Mouse (Mus musculus): Measurements from ENCODE around the gene Daxx.
"Not testable (repeated sequence)": the region's sequence is repeated elsewhere in the genome, so short reads cannot be mapped to it uniquely, and the experiment has no call there.

The Daxx gene

DNA sequence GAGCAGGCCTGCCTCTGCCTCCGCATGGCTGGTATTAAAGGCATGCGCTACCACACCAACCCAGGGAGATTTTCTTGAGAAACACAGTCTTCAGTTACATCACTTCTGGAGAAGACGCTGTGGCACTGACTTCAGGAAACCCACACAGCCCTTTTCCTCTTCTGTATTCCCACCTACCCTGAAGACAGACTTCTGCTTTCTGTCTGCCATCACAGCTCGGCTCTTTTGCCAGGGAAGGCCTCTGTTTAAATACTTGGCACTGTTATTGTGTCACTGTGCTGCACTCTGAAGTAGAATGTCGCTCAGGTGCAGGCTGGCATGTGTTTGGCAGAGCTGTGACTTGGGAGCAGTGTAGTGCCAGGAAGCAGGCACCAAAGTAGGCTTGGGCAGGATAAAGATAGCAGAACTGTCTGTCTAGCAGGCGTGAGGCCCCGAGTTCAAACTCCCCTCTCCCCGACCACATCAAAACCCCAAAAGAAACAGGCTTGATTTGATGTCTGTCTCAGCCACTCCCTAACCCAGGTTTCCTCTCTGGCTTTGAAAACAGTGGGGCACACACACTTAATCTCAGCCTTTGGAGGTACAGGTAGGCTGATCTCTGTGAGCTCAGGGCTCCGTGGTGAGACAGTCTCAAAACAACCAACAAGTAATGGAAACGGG lies 38.3 kb downstream of the Daxx start:
- DNase-seq = no peak

GRCm38 (mm10) chr17:33948090-33948904 lies 39.1 kb downstream of the Daxx start:
- DNase-seq = no peak

DNA sequence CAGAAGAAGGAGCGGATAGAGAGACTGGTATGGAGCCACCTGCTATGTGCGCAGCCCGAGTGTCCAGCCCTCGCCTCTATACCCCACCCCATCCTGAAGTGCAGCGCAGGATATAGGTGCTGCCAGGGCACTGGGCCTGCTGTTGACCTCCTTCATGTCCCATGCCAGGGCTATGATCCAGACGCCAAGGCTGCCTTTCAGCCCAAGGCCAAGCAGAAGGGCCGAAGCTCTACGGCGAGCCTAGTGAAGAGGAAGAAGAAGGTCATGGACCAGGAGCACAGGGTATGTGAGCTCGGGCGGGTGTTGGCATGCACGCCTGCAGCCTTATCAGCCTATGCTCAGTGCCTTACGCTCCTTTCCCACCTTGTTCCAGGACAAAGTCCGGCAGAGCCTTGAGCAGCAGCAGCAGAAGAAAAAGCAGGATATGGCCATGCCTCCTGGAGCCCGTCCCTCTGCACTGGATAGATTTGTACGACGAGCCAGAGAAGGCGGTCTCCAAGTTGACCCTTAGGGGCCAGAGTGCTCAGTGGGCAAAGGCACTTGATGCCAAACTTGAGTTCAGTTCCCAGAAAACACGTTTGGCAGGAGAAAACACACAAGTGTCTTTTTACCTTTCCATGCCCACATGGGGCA lies 39.8 kb downstream of the Daxx start:
- no peak for DNase-seq

- no peak for DNase-seq
Measured at GRCm38 (mm10) chr17:33950131-33950625, 41.0 kb downstream of the Daxx start.

GRCm38 (mm10) chr17:33951021-33951946 lies 42.1 kb downstream of the Daxx start, which contains the start of gene B3galt4:
B3galt4 (minus strand) TSS chr17:33951488.
- DNase-seq = peak; percentile 68

- not testable (repeated sequence) for DNase-seq
Measured at GRCm38 (mm10) chr17:33952015-33952414, 42.8 kb downstream of the Daxx start.

GRCm38 (mm10) chr17:33952879-33953278 lies 43.7 kb downstream of the Daxx start:
- no peak for DNase-seq

DNA sequence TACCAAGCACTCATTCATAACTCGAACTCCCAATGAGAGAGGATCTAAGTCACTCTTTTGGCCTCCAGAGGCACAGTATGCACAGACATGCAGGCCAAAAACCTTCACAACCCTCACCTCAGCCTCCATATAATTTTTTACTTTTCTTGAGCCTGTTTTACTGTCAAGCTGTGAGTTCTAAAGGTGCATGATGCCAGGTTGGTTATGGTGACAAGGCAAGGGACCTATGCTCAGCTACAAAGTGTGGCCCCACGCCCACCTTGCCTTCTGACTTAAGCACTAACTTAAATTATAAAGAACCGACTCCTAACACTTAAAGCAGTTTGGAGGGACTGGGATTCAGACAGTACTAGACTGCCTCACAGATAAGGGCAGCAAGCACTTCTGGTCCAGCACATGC lies 44.1 kb downstream of the Daxx start:
- no peak for DNase-seq

DNA sequence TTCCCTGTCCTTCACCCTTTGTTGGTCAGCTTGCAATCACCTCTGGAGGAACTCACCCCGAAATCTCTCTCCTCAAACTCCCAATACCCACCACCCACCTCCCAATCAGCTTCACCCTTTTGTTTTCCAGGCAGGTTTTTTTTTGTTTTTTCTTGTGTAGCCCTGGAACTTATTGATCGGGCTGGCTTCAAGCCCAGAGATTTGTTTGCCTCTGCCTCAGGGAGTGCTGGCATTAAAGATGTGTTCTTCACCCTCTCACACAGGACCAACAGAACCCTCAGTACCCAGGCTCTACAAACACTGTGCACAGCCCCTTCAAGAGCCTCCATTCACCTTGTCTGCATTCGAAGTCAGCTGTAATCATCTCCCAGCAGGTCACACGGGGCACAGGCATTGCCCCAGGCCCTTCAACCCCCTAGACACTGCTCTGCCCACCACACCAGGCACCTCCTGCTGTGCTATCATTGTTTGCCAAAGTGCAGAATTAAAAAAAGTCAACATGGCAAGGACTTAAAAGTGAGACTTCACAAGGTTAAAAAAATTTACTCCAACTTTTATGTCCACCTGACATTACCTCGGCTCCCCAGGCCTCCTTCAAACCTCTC lies 44.8 kb downstream of the Daxx start:
- no peak for DNase-seq

GRCm38 (mm10) chr17:33954646-33955554 lies 45.7 kb downstream of the Daxx start:
- DNase-seq = peak; percentile 47

- DNase-seq = peak; percentile 99
Measured at GRCm38 (mm10) chr17:33955555-33956214, 46.5 kb downstream of the Daxx start, which contains the start of the genes Vps52 and Rps18. Vps52 (plus strand) TSS chr17:33955812. Rps18 (minus strand) TSS chr17:33956001.

DNA sequence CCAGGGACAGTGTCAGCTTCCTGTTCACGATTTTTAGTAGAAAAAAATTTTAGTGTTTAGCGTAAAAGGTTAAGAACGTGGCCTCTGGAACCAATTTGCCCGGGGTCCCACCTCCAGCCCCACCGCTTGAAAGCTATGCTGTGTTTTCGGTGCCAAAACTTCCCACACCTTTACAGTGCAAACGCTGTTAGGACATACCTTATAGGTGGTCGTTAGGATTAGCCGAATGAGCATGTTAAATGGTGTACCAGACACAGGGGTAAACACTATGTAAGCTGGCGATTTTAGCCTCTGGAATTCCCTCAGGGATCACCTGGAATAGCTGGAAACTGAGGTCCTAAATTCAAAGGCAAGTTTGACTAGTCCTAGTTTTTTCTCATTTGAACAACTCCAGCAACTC lies 47.1 kb downstream of the Daxx start:
- DNase-seq = no peak

DNA sequence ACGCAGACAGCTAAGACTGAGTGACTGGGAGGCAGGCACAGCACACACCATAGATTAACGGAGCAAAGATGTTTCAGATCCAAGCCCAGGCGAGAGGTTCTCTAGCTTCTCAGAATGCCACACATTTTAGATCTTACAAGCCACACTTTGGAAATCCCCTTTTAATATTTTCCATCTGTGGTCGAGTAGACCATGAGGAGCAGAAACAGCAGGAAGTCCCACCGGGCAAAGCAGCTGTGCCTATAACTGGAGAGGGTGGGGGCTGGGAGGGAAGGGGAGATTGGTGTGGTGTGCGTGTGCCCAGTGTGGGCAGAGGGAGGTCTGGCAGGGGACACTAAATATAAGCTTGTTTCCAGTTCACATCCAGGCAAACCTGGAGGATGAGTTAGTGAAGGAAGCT lies 48.3 kb downstream of the Daxx start:
- no peak for DNase-seq

- no peak for DNase-seq
Measured at GRCm38 (mm10) chr17:33958451-33958850, 49.2 kb downstream of the Daxx start.

- no peak for DNase-seq
Measured at GRCm38 (mm10) chr17:33959135-33959534, 49.9 kb downstream of the Daxx start.

- DNase-seq = no peak
Measured at GRCm38 (mm10) chr17:33959948-33960347, 50.7 kb downstream of the Daxx start.

GRCm38 (mm10) chr17:33962876-33963275 lies 53.7 kb downstream of the Daxx start:
- no peak for DNase-seq

Measured in kidney, adult 9 months (tissue).